Mouse (Mus musculus) fibroblast of lung, adult 2 months (primary cell): ENCODE data around the gene Gucy2g.

ENCODE experiments used
- DNase-seq: peaks from one replicate; pipeline ENCODE4 v3.0.0-alpha.2; 2011; ENCODE audit warnings: low read depth

Gucy2g gene

DNA sequence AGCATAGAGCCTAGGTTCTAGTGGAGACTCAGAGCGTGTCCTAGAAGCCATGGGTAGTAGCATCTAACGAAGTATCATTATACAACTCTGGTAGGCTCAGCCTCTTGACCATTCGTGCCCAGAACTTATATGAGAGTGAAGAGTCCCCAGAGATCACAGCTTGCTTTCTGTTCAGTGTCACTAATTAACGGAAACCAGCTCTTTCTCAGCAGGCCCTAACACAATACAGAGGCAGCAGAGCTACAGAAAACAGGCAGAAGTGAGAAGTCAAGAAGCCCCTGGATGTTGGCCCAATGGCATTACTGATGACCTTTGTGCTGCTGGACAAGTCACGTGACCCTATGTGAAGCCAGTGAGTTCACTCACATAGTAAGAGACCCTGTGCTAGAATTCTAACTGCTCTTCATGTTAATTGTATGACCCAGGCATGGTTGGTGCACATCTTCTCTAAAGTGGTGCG, at the start of gene Gucy2g:
Gucy2g (minus strand) TSS at position 51 of the 460 bp plus-strand sequence.
- no peak for DNase-seq

DNA sequence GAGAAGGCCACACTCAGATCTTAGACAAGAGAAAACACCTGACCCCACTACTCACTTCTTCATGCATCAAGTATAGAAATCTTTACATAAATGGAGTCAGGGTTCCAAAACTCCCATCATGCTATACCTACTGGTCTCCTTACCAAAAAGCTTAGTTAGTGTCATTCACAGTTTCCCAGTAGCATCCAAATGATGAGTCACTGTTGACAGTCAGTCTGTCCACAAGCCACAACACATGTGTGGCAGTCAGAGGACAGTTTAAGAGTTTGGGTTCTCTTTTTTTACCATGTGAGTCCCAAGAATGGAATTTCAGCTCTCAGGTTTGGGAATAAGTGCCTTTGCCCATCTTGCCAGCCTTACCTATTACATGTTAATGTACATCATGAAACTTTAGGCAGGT, 47.9 kb upstream of the Gucy2g start:
- no peak for DNase-seq

DNA sequence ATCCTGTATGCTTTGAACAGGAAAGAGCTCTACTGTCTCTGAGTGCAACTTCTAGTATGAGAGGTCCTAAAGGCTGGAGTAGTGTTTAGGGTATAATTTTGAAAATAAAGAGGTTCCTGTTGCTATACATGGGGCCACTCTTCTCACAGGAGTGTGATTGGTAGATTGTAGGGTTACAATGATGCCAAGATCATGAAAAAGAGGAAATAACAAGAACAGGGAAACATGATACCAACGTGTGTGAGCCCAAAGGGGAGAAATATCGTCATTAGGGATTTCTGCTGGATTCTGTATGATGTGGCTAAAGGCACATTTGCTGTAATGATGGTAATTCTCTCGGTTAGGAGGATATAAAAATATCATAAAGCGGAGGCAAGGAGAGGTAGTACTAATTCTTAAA, 45.0 kb upstream of the Gucy2g start:
- DNase-seq, result no peak

DNA sequence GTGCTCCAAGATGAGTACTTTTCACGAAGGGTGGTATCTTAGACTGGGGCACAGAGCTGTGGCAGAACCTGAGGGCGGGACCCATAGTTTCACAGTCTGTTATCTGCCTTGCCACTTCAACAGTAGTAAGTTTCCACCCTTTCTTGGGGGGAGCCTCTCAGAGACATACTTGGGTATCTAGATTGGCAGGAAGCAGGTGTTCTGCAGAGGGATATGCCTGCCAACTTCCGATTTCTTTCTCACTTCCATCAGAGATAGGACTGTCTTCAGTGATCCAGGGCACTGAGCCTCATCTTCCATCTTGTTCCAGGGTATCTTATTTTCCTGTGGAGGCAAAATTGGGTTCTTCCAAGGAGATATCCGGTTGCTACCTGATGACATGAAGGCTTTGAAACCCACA, 43.1 kb upstream of the Gucy2g start:
- no peak for DNase-seq

DNA sequence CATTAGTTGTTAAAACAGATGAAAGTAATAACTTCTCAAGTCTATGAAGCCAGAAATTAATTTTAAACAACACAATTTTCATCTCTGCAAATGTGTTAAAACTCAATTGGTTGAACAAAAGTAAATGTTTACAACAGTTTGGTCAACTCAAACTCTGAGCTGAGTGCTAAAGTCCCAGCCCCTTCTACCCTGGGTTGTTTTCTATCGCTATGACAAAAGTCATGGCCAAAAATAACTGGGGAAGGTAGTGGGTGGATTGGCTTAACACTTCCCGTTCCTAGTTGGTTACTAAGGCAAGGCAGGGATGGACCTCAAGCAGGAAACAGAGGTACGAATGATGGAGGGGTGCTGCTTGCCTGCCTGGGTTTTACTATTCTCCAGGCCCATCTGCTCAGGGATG, 35.7 kb upstream of the Gucy2g start:
- DNase-seq, result no peak

DNA sequence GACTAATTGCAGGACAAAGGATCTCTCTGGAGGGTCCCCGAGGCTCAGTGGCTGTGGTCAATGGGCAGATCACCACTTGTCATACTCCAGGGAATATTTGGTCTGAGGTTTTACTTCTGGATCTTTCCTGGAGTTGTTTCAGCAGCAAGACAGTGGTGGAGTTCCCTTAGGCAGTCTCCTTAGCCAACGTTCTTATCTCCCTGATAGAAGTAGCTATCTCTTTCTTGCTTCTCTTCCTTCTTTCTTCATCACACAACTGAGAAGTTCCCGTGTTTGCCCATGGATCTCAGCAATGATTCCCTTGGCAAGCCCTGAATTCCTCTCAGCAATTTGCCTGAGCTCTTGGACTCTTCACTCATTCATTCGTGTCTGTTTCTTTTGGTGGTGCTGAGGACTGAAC, 35.1 kb upstream of the Gucy2g start:
- DNase-seq, result no peak

DNA sequence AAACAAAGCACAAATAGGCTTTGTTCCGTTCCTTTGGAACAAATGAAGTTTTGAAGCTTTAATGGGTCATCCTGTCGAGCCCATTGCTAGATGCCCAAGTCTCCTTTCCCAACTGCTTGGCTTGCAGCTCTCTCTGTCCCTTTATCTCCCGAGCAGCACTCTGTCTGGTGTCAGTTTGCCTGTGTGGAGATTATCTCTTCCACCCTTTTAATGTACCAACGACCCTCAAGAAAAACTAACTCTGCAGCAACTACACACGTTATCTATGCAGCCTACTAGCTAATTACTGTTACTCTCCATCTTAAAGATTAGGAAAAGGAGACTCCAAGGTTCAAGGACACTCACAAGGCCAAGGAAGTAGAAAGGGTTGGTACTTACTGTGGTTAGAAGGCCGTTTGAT, 32.3 kb upstream of the Gucy2g start:
- no peak for DNase-seq

DNA sequence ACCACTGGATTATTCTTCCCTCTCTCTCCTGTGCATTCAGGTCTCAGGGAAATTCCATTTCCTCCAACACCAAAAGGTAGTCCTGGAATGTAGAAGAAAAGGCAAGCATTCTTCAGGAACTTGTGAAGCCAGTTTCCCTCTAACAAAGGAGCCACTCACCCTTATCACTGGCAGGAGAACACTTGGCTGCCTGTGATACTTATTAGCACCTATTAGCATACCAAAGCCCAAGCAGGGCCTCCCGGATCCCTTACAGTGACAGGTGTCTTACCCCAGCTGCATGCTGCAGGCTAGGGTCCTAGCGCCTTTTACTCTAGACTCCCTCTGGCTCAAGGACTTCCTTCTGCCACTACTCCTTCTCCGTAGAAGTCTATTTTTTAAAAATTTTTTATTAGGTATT, 30.4 kb upstream of the Gucy2g start:
- no peak for DNase-seq

DNA sequence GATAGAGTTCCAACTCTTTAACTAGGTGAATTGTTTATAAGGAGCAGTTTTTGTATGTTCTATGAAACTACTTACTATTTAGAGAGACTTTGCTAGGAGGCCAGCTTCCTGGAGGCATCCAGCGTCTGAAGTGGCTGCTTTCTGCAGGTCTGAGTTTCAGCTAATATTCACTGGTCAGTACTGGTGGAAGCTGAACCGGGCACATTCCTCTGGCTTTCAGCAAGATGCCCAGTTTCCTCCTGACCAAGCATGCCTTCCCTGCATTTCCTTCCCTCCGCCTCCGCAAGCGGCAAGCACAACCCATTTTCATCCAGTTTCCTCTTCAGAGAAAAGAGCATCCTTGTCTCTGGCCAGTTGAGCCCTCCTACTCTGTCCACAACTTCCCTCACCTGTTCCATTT, 28.0 kb upstream of the Gucy2g start:
- DNase-seq, result no peak

DNA sequence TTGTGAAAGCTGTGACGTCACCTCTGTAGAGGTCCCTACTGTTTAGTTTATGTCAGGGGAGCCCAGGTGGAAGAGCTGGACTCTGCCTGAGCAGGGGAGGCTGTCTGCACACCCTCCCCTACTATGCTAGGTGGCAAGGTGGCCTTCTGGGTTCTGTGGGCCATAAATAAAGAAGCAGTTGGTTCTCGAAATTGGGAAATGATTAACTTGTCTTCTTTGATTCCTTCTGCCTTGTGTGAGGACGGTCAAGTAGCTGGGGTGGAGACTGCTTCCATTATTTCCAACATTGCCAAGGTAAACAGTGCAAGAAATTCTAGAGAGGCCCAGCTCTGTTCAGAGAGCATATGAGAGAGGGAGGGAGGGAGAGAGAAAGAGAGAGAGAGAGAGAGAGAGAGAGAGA, 27.1 kb upstream of the Gucy2g start:
- DNase-seq, result no peak

DNA sequence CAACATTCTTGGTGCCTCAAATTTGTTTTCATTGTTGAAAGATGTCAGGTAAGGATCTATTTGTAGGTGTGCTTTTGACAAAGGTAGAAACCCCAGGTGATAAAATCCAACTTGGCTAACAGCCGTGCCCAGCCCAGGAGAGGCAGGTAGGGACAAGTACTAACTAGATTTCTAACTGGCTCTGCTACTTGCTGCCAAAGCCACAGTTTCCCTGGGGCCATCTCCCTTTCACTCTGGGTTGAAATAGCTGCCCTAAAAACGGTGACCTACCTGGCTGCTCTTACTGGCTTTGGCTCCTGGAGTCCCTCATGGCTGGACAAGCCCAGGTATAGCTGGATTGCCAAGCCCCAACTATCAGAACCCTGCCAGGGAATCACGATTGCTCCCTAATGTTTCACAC, 25.8 kb upstream of the Gucy2g start:
- no peak for DNase-seq

DNA sequence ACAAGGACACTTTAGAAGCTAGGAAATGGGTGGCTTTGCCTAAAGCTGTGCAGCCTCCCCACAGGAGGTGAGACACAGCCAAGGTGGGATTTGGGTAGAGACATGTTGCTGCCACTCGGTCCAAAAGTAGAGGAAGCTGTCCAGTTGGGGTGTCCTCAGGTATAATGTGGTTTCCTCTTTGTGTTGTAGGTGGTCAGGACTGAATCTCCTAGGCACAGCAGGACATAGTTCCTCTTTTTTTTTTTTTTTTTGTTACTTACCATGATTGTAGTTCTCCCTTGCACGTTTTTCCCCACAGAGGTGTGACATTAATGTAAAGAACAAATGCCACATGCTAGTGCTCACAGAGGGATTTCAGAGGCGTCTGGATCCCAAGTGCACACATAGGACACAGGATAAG, 24.2 kb upstream of the Gucy2g start:
- no peak for DNase-seq

DNA sequence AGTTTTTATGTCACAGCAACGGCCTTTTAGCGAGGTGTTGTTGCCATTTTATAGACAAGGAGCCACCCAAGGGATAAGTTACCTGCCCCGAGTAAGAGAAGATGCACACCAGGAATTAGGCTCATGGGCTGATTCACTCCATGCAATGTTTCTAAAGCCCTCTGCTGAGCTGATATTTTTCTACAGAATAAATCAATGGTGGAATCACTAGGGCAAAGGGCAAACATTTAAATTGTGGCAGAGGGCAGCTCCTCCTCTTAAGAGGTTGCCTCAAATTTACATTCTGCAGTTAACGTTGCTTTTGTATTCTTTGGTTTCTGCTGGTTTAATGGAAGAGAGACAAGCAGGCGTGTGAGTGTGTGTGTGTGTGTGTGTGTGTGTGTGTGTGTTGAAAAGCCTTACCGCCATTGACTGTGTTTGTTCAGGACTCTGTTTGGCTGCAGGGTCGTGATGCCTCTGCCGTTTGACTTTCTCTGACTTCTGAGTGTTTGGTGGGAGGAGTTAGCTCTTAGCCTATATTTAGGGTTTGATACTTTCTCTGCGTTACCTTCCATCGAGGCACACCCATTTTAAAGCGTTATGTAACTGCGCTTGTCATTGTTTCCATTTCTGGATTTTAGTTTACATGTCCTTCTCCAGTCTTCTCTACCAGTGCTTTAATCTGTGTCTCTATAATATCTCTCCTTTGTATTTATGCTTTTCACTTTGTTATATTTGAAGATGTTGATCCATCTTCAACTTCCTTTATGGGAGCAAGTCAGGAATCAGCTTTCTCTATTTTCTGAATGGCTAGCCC, 19.6 kb upstream of the Gucy2g start:
- DNase-seq, result no peak

DNA sequence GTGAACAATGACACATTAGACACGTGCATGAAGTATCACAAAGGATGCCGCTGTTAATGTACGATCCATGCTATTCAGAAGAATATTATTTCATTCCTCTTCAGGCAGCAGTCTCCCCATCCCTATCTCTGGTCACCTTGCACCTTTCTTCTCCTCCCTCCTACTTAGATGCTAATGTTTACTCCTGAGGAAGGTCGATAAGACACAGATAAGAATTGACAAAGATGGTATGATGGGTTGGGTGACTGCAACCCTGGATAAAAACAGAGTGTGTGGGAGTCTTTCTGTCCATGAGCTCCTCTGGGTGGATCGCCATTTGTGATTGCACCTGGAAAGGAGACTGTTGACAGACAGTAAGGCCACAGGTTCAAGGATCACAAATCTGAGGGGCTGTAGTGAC, 17.5 kb upstream of the Gucy2g start:
- DNase-seq, result no peak

DNA sequence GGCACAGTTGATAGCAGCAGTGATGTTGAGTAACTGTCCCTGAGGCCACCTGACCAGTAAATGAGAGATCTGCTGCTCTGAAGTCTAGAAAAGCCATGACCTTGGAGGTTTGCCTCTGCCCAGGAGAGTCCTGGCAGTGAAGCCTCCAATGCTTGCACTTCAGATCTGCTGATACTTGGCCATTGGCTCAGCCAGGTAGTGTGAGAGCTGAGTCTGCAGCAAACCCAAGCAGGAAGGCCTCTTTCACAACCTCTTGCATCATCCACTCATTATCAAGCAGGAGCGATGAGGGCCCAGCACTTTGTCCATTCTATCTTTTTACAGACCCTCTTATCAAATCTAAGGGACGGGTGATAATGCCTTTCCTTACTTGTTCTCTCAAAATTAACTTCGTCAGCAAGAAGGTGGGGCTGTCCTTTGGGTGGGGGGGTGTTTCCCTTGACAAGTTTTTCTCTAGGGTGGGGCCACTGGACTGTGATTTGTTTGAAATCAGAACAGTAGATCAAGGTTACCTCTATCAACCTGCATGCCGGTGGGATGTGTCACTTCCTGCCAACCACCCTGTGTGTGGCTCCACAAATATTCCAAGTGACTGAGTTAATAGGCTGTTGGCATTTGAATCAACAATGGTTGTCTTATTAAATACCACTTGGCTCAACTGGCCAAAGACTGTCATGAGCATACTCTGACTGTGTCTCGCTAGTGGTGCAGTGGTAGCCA, 16.8 kb upstream of the Gucy2g start:
- DNase-seq, result no peak

DNA sequence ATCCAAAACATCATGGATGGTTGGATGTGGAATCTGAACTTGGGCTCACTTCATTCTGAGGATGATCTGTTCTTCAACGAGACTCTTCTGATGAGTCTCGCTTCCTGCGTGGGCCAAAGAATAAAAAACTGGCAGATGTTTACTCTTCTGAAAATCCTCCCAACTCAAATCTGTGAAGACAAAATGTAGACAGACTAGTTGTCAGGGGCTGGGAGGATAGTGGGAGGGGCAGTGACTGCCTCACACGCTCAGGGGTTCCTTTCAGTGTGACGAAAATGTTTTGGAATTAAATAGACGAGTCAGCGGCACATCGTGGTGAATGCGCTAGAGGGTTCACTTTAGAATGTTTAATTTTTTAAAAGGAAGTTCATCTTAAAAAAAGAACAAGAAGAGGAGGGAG, 15.1 kb upstream of the Gucy2g start:
- no peak for DNase-seq

DNA sequence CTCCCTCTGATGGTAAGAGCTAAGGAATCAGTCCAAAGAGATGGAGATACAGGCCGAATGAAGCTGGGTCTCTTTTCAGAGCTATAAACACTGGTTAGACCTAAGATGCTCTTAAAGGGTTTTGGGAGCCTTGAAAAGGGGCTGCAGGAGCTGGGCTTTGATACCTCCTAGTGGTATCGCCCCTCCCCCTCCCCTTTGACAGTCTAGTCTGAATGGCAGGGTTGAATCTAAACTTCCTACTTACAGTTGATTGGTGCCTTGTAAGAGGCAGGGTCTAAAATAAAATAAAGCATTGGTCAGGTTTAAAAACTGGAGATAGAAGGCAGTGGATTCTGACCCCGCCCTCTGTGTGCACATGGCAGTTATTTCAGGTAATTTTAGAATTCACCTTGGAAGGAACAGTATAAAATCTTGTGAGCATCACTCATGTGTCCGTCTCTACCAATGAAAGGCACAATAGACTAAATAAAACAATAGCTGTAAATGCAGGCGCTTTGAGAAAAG, 13.5 kb upstream of the Gucy2g start:
- DNase-seq, result no peak

DNA sequence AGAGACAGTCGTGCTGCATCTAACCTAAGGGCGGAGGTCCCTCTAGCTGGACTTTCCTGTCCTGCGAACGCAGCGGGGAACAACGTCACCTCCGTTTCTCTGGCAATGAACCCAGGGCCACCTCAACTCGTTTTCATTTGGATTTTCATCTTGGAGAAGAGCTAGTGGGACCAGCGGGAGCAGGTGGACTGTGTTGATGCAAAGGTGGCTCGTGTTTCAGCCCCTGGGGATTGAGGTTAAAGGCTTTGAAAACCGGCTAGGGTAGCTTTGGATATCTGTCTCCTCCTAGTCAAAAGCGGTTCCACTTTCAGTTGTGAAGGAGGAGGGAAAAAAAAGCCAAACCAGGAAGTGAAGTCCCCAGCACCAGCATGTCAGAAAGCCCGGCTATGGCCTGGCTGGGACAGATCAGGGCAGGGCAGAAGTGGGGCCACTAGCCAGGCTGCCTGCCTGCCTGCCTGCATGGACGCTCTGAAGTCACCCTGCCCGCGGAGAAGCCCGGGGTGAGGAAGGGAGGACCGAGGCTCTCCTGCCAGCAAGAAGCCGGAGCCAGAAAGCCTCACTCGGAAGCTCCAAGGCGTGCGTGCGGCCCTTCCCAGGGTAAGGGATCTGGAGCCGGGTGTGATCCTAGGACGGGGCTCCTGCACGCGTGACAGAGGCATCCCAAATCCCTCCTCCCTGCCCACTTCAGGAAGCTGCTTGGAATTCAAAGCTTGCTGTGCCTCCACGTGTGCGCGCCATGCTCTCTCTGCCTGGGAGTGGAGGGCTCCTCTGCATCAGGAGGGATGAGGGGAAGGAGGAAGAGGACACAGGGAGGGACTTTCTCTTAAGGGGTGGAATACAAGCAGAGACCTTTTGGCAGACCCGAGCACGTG, 12.8 kb upstream of the Gucy2g start:
- DNase-seq, result no peak

DNA sequence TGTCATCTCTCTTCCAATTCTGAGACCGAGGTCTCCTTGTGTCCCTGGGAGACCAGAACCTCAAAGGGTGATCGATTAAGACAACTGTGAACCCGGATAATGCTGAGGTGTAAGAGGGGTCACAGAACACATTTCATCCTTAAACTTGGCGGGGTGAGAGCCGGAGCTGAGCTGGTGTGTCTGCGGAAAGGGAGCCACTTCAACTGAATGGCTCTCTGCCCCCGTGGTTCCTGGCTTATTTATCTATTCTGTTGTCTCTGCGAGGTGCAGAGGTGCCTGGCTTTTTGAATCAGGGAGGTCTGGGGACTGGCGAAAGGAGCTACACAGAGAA, 12.2 kb upstream of the Gucy2g start:
- no peak for DNase-seq

DNA sequence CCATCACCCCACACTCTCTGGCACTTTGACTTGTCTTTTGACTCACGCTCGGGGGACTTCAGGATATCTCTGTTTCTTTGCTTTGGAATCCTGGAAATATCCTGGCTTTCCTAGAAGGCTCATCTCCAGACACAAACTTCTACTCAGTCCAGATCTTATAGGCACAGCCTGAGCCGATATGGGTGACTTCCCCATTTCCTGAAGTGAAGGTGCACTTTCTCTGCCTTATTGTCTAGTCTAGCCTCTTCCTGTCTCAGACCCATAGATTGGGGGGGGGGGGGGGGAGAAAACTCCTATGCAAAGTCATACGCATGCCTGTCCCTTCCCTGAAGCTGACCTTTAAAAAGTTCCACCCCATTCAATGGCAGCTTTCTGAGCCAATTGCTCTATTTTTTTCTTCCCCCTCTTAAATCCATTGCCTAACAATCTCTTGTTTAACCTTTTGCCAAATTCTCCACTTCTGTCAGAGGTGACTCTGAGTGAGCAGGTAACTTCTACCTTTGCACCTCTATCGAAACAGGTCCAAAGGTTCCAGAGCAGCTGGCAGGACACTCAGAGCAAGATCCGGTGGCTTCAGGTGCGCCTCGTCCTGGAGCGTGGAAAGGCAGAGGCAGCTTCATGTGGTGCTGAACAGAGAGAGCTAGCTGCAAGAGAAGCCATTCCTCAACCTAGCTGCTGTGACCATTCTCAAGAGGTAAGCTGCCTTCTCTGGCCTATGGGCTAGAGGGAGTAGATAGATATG, 10.5 kb upstream of the Gucy2g start, which contains the start of gene Acsl5:
Acsl5 (plus strand) TSS at position 556 of the 742 bp plus-strand sequence.
- no peak for DNase-seq

DNA sequence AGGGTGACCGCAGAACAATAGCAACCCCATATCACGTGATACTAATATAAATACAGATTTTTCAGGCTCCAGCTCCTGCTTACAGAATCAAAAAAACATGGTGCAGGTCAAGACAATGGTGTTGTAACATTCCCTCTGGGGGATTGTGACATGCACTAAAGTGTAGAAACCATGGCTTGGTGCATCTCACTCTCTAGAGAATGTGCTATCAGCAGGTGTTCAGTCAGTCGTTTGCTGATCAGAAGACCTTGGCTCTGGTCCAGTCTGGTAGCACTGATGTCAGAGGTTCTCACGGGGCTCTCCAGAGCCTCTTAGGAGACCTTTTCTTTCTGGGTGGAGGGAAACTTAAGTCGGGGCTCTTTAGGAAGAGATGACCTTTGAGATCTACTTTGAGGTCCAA, 9.4 kb upstream of the Gucy2g start:
- no peak for DNase-seq

DNA sequence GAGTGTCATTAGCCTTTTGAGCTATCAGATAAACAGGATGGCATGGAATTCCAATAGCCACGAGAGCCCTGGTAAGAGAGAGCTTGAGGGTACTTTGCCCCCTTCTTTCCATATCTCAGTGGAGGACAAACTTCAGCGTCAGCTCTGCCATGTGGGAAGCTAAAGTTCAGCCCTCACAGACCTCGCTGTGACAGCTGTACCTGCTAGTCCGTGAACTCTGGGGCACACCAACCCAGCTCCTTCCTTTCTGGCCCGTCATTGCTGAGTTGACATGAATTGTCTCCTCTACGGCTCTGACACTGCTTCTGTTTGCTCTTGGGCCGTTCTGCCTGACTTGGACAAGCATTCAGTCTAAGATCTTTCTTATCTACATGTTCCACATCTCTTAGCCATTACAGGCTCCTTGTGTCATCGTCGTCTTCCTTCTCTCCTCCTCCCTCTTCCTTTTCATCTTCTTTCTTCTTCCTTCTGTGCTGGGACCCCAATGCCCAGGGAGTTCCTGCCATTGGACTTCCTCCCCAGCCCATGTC, 7.0 kb upstream of the Gucy2g start:
- DNase-seq, result no peak
